Mouse (Mus musculus) lung, adult 2 months (tissue): ENCODE data around the gene Il9r.

ENCODE experiments used
- CTCF ChIP-seq: fragments of 200-500 bp; IDR thresholded peaks from 2 replicates; pipeline ENCODE4 v1.5.1; 2011; ENCODE audit warnings: mild to moderate bottlenecking, low read length, control low read depth; ENCODE audit not compliant: insufficient read depth
- POLR2A ChIP-seq: fragments of 200-500 bp; IDR thresholded peaks from 2 replicates; pipeline ENCODE4 v1.6.1; 2011; ENCODE audit warnings: low read depth, mild to moderate bottlenecking, control low read depth, low read length, borderline replicate concordance; ENCODE audit errors: extremely low read depth

DNA sequence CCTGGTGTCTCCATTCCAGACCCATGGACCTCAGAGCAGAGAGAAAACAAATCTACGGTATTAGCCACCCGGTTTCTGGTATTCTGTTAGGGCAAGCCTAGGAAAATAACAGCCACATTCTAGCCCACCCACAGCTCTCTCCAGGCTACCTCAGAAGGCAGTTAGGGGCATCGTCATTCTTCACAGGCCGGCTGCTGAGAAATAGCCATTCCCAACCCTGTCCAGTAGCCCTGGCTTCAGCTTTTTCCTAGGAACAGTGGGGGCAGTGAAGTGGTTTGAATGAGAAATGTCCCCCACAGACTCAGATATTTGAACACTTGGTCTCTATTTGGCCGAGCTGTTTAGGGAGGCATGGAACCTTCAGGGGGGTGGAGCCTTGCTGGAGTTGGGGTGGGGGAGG, 10.6 kb downstream of the Il9r start:
- TF ChIP-seq POLR2A (no peak), CTCF (no peak)
